Mouse (Mus musculus) urinary bladder, adult 2 months (tissue): ENCODE measurements around the gene Gm17087. TPM values are rescaled to one million over a fixed set of nuclear protein-coding genes. Genes with fewer than 3 reads are reported as not detected.

Experiments used
- DNase-seq: peaks from one replicate; pipeline ENCODE4 v3.0.0; 2022; ENCODE audit warnings: low spot score
- polyA plus RNA-seq: library from polyadenylated mRNA; depleted of rRNA; stranded (reverse); fragments of >200 nt; gene quantifications from 2 replicates; pipeline ENCODE4 v1.2.3, GENCODE M21; 2012; rRNA removed

Gene Gm17087
- polyA plus RNA-seq = not detected in 2 replicates

DNA sequence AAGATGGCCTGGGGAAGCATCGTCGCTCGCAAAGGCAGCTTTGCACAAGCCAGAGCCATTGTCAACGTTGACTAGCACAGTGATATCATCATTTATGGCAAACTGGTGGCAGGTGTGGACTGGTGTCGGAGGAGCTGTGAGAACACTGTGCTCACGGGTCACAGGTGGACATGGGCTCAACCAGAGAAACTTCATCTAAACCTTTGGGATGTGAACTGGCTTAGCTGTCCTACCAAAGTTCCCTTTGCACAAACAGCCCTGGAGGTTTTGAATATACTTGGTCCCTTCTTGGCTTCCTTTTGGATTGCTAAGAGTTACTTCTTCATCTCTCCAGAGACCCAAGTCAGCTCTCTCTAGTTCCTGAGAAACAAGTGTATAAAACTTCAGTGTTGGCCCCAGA is at the start of gene Gm17087:
Gene Gm17087 (minus strand): TSS at position 101 of the 400 bp plus-strand sequence.
- DNase-seq = no peak

DNA sequence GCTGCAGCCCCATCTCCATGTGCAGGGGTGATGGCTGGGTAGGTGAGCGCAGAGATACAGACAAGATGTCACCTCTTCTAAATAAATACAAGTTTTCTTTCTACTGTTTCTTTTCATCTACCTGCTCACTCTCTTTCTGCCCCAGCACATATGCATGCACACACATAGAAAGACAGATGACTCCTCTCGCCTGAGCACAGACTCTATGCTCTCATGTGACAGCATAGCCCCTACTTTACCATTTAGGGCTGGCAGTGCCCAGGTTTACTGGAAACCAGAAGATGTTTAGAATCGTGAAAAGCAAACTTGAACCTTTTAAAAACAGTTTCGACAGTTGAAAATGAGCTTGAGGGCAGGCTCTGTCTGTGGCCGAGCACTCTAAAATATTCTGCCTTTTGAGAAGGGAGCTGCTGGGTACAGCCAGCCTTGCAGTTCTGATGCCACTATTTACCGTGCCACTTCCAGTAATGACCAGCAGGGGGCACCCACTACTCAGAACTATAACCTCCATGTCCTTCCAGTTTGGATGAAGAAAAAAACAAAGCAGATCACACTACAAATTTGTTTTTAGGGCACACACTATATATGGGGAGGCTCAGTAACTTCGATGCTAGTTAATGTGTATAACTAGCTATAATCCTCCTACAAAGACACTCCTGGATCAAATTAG is 47.3 kb upstream of the Gm17087 start:
- peak; percentile 47 for DNase-seq

DNA sequence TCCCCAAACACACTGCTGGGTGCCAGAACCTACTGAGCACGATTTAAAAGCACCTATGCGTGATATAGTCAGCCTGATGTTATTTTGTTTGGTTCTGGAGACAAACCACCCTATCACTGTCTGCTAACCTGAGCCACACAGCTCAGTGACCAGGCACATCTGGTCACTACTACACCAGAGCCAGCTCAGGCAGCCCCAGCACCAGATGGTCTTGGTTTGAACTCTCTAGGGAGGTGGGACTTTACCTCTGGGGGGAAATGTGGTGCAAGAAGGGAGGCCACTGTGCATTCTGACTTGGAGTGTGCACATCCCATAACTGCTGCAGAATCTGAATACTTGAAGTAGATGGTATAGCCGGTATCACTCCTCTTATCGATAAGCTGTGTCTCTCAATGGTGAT is 45.2 kb upstream of the Gm17087 start:
- DNase-seq = no peak

DNA sequence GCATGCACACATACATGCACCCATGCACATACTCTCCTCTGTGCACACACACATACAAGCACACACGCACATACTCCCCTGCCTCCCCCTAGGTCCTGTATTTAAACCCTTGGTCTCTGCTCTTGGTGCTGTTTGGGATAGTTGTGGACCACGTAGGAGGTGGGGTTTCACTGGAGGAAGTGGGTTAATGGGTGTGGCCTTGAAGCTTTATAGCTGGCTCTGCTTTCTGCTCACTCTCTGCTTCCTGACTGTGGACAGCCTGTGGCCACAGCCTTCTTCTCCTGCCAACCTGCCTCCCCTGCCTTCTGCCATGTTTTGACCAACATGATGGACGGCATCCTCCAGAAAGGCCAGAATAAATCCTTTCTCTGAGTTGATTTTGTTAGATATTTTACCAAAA is 39.9 kb upstream of the Gm17087 start:
- DNase-seq = no peak

DNA sequence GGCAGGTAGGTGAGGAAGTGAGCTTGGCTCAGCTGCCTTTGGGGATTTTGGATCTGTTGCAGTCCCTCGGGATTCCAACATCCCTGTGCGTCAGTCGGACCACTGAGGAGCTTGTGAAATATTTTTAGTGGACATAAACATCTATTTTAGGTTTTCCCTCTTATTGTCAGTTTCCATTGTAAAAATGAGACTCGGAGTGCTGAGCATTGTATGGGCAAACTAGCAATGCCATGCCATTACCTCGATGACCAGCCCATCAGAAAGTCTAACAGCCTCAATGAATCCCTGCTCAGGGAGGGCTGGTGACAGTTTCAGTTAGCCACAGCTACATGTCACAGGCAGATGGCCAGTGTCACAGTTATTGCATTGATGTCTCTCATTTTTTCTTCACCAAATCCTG is 39.2 kb upstream of the Gm17087 start:
- no peak for DNase-seq

DNA sequence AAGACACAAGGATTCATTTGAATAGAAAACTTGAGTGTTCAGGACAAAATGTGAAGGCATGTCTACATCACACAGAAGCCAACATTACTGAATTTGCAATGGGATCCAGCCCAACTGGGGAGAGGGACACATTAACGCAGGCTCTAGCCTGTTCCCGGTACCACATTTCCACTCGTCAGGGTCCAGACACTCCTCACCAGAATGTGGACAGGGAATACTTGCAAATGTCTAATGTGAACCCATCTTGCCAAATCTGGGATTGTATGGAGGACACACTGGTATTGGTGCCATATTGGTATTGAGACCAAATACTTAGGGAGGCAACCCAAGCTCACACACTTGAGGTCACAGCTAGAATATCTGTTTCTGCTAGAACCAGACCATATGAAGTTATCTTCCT is 36.2 kb upstream of the Gm17087 start:
- no peak for DNase-seq

DNA sequence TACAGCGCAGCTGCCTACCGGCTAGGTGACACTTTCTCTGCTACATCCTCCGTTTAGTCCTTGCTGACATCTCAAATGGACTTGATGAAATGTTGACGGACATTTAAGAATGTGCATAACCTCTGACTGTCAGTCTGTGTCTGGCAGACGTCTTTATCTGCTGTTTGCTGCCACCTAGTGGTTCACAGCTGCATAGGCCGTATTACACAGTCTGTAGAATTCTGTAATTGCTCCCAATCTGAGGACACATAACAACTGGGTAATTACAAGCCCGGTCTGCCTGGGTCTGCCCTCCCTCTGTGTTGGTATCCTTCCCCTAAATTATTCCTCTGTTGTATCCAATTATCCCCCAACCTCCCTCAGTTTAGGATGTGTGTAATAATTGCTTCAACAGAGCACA is 31.0 kb upstream of the Gm17087 start:
- no peak for DNase-seq

DNA sequence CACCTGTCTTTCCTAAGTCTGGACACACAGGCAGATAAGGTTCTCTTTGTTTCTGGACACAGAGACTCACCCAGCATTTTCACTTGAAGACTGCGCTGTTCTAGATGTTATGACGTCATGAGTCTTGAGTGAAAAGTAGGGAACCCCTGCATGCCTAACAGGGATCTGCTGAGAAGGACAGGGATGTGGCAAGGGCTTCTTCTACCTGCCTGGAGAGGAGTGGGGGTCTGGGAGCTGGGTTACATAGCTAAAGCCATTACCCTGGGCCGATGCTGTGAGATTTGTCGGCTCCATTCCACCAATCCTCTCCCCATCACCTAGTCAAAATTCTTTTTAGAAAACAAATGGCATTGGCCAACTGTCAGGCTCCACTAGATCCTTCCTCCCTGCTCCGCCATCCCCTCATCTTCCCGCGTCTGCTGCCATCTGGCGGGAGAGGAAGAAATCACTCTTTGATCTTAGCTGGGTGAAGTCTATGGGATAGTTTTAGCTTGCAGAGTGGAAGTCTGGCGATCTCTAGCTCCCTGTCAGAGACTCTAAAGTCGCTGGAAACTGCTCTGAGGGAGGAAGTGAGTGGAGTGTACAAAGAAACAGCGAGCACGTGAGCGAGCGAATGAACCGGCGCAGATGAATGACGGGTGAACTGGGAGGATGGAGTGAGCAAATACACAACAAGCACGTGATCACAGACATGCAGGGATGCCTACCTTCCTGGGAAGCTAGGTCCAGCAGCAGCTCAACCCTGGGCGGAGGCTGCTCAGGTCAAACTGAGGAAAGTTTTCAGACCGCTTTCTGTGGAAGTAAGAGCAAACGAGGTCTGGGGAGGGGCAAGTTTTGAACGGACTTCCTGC is 25.9 kb upstream of the Gm17087 start:
- DNase-seq = peak; percentile 32

DNA sequence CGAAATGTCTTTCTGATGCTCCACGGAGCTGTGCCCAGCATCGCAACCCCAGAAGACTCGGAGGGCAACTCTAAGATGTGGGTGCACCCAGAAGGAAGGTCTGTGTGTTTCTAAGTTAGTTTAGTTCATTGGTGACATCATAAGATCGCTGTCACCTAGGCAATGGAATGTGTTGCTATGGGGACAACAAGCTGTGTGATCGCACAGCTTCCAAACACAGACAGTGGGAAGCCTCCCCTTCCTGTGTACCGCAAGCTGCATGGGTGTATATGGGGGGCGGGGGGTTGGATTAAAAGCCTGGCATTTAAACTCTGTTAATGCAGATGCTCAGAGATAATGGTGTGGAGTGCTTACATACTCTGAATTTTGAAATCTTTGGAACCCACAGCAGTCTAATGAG is 14.8 kb upstream of the Gm17087 start:
- no peak for DNase-seq

DNA sequence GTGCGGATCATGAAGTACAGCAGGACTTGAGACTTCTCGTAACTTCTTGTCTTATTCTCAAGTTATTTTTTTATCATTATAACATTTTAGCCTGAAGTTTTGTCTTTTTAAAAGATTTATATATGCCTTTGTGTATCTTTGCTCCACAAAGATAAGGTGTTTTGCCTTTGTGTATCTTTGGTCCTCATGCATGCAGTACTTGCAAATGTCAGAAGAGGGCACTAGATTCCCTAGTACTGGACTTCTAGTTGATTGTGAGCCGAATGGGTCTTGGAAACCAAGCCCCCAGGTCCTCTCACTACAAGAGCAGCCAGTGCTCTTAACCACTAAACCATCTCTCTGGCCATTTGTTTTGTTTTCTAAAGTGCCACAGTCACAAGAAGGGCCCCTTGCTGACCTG is 13.6 kb upstream of the Gm17087 start:
- no peak for DNase-seq

DNA sequence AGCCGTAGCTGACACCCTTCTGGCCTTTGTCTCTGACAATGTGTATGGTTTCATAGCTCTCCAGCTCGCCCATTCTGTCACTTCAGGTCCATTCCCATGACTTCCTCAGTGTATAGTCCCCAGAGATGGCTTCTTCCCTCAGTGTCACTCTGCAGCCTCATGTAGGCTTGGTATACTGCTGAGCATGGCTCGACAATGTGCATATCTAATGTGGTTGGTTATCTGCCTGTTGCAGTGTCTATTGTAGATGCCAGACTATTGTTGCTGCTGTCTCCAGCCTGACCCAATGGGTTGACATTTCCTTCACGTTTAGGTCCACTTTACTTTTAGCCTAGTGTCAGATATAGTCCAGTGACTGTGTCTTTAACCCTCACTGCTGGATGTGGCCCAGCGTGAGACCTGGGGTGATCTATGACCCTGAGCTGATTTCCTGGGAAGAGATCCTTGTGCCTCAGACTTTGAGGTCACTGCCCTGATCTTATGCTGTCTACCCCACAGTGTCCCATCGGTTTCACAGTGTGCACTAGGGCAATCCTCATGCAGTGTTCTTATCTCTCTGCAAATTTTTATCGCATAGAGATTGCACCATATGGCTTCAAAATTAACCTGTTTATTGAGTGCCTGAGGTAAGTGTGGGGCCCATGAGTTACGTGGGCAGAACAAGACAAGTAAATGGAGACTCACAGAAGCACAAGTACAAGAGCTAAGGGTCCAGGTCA is 7.0 kb upstream of the Gm17087 start:
- no peak for DNase-seq

DNA sequence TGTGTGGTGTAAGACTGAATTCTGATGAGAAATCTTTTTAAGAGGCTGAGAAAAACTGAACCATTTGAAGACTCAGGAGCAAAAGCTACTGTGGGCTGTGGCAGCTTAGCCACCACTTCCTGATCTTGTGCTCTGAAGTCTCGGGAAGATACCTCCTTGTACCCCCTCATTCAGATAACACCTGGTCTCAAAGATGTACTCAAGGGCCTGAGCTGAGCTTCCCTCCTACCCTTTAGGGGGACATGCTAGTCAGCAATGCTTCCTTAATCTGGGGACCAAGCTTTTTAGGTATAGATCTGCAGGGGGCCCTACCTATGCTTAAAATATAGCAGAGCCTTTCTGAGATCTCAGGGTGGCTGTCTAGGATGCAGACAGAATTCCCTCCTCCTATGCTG is 3.9 kb downstream of the Gm17087 start:
- no peak for DNase-seq

DNA sequence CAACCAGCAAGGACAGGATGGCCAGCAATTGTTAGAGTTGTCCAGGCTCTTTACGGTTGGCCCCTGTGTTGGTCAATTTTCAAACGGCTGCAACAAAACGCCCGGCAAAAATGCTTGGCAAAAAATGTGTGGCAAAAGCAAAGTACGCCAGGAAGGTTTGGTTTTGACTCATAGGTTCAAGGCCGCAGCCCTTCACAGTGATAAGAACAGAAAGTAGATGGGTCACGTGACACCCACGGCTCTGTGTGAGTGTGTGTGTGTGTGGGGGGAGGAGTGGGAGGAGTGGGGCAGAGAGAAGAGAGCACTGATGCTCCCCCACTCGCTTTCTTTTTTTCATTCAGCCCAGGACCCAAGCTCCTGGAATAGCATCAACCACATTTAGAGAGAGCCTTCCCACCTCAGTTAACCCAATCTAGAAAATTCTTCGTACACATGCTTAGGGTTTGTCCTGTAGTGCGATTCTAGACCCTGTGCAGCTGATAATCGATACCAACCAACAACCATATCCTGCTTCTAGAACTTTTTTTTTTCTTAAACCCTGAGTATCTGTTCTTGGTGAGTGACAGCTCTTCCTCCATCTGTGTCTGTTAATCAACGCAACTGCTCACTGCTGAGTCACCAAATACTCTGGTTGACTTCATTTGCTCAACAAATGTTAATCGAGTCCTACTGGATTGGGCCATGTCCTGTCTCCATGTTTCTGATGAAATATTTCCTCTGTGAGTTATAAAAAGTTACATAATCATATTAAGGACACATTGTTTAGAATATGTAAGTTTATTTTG is 4.5 kb downstream of the Gm17087 start:
- no peak for DNase-seq

DNA sequence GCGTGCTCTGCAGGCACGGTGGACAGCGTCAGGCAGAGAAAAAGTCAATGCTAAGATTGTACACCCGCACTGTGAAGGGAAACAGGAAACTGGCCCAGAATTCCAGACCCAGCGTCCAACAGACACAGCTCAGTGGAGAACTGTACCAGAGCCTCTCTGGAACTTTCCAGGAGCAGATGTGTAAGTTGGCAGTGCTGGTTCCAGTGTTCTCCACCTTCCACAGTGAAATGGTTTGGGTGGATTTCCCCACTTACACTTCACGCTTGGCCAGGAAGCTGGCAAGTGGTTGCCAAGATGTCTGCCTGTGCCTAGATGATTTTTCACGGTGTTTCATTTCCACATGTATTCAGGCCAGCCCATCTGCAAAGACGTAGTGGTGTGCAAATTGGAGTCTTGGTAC is 8.8 kb downstream of the Gm17087 start:
- DNase-seq = no peak

DNA sequence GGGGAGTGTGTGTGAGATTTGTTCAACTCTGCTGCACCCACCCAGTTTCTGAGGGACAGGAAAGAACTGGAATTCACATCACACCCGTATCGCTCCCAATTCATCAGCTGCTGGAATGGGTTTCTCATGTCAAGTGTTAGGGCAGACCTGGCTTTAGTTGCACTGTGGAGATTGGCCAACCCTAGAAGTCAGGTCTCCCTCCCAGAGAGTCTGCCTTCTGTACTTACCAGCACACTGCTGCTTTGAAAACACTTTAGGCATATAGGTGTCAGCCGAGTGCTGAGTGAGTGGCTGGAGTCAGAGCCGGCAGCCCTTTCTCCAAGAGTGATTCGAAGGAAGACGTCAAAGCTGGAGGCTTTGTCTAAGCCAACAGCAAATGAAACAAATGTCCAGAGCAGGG is 10.5 kb downstream of the Gm17087 start:
- DNase-seq = no peak

DNA sequence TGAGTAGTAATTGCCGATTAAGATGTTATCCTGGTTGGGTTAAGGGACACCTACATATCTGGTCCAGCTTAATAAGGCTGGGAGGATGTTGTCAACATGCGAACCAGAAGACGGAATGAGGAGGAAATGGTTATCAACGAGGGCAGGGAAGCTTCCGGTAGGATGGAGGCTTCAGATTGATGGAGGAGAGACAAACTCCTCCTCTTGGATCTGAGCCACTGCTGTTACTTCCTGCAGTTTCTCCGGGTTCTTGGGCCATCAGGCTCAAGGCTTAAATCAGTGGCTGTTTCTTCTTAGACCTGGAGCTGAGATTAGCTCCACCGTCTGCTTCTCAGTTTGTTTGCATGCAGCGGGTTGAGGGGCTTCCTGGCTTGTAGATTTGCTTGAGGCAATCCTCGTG is 11.0 kb downstream of the Gm17087 start:
- DNase-seq = no peak

DNA sequence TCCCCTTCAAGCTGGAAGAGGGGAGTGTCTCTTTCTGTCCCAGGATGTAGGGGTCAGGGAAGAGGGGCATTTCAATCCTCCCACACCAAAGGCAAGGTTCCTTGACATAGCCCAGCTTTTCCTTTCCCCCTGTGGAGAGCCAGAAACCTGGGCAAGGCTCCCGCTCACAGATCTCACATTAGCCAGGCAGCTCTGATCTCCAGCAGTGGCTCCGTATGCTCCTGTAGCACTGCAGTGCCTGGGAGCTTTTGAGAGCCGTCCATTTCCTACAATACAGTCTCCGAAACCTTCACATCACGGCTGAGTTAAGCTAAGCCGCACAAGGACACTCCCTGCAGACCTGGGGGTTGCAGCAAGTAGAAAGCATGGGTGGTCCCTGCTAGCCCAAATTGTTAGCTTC is 12.5 kb downstream of the Gm17087 start:
- no peak for DNase-seq

DNA sequence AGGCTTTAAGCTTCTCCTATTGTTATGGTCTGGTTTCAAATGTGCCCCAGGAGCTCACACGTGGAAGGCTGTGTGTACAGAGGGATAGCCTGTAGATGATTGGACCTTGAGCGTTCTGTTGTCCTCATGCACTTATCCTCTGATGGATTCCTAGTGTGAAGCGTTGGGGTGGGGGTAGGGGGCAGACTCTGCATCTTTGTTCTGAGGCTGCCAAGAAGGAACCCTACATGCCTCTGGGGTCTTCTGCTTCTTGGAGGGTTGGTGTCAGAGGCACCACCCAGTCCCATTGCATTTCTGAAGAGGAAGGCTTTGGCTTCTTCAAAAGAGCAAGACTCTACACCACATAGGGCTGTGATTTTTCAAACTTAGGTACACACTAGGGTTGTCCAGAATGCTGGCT is 13.1 kb downstream of the Gm17087 start:
- no peak for DNase-seq

DNA sequence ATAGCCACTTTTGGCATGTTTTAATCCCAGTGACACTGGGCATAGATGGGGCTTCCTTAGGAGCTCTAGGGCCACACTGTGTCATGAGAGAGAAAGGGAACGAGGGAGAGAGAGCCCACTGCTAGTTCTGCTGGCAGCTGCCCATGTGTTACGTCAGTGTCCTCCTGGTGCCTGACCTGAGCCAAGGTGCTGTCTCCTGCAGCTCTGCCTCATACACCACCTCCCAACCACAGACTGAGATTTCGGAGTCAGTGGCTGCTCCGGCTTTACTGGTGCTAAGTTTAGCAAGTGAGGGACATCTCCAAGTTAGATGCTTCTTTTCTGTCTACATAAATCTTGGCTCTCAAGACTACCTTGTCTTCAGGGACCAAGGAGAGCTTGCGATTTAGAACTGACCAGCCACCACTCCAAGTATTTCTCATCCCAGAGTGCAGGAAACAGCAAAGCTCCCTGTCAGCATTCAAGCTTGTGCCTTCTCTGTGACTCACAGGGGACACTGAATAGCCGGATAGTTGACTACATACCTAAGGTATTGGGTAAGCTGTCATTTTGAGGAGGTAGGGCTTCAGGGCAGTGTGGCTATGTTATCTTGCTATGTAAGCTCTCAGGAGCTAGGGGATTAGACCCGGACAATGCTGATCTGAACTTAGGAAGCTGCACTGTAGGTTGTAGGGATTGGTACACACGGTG is 14.3 kb downstream of the Gm17087 start:
- no peak for DNase-seq

DNA sequence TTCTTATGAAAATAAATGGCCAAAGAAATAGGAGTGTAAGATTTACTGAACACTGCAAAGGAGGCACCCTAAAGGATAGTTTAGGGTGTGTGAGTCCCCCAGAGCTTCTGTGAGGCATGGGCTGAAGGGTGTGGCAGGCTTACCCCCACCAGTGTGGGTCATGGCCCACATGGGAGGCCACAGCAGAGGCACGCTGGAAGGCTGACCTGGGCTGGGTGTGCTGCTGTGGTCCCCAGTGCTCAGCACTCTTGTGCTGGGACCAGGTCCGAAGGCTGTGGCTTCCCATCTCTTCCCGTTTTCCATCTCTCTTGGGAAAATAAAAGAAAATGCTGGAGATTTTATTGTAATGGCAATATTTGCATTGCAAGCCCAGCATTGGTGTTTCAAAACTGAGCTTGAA is 15.1 kb downstream of the Gm17087 start:
- no peak for DNase-seq

DNA sequence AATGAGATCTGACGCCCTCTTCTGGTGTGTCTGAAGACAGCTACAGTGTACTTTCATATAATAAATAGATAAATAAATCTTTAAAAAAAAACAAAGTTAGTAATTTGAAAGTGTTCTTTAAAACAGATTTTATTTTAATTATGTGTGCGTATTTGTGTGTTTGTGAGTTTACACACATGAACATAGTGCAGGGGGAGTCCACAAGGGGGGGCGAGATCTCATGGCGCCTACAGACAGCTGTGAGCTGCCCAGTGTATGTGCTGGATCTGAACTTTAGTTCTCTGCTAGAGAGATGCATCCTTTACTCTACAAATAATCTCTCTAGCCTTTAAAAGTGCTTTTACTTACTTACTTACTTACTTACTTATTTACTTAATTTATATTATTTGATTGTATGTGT is 18.0 kb downstream of the Gm17087 start:
- no peak for DNase-seq
